Mouse (Mus musculus) thymus, postnatal 25 days (tissue): ENCODE data around the gene Banp.

ENCODE experiments used
- DNase-seq: peaks from one replicate; pipeline ENCODE4 v3.0.0; 2022

The Banp gene

DNA sequence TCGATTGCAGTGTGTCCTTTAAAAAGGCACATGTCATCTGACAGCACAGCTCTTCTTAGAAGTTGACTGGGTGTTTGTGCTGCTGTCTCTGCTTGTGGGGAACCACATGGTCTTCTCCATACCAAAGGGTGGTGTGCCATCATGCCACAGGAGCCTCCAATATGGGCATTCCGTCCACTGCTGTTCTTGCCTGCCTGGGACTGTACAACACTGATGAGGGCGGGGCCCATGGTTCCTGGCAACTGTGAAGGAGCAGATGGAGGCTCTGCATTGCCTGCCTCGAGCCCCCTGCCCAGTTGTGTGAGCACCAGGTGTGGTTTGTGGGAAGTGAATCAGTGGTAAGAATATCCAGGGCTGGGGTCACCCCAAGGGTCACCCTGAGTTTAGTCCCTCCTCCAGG lies 73.2 kb downstream of the Banp start:
- no peak for DNase-seq

DNA sequence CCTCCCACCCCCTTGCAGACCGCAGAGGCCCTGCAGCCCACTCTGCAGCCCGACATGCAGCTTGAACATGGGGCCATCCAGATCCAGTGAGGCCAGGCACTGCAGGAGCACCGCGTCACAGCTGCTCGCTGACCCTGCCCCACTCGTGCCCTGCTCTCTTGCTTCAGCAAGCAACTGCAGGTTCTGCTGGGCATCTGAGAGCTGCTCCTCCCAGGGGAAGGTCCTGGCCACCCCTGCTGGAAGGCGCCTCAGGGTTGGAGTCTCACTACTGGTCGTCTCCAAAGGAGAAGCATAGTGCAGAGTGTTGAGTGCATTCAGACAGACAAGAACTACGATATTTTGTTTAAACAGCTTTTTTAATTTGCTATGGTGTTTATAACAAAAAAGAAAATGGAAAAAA lies 76.0 kb downstream of the Banp start:
- no peak for DNase-seq

DNA sequence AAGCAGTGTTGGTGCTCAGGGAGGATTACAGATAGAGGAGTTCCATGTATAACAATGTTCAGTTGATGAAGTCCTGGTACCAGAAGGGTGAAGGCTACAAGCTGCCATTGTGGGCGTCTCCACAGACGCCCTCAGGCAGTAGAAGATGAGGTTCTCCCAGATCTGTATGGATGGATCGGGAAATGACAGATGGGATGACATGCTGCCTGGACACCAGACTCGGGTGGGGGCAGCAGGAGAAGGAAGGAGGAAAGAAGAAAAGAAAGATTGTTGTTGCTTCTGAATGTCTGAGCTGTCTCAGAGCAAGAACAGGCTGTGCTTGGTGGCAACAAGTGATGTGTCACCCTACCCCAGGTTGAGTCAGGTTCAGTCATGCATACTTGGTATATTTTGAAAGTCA lies 78.6 kb downstream of the Banp start:
- no peak for DNase-seq

DNA sequence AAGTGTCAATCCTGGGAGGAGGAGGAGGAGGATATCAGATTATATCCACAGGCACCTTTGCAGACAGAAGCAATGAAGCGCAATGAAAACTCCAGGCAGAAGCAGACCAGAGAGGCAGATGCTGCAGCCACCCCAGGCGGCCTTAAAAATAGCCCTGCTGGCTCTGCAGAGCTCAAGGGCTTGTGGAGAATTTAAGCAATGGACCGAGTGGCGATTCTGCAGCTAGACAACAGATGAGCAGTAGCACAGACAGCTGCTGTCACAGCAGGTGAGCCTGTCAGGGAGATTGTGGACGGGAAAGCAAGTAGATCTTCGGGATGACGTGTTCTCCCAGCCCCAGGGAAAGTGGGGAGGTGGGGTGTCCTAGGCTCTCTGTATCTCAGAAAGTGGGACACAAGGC lies 81.4 kb downstream of the Banp start:
- no peak for DNase-seq

GRCm38 (mm10) chr8:122032741-122033140 lies 83.2 kb downstream of the Banp start:
- no peak for DNase-seq

- DNase-seq: no peak
These were observed 86.0 kb downstream of the Banp start for GRCm38 (mm10) chr8:122035543-122035942.

GRCm38 (mm10) chr8:122036325-122036724 lies 86.8 kb downstream of the Banp start:
- no peak for DNase-seq

DNA sequence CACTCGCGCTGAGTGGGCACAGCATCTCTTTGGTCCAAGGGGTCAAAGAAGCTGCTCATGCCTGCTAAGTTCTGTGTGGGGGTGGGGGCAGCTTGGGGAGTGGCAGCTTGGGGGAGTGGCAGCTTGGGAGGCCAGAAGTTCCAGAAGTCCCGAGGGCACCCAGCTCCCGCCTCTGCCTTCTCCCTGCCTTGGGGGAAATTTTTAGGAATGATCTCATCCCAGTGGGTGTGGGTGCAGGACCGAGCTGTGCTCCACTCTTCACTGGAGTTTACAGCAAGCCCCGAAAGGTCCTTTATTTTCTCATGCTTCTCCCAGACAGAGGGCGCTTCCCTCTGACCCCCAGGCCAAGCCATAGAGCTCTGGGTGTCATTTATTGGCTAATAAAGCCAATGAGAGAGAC lies 87.7 kb downstream of the Banp start:
- DNase-seq: no peak

DNA sequence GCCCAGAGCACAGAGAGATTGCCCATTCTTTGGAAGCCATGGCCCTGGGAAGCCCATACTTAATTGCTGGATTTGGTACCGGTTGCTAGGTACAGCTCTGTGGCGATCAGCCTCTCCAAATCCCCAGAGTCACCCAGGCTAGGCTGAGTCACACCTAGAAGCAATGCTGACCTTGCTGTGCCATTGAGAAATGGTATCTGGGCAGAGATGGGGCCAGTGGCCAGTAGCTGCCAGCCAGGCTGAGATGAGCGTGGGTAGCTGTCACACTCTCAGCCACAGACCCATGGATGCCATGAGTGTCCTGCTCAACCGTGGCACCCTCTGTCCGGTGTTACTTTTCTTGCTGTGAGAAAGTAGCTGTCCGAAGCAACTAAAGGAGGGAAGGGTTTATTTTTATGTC lies 88.5 kb downstream of the Banp start:
- no peak for DNase-seq

GRCm38 (mm10) chr8:122039452-122039851 lies 89.9 kb downstream of the Banp start:
- DNase-seq: no peak

- DNase-seq: no peak
These were observed 97.8 kb downstream of the Banp start for GRCm38 (mm10) chr8:122047206-122047870.

- DNase-seq: no peak
These were observed 99.7 kb downstream of the Banp start for GRCm38 (mm10) chr8:122049266-122049665.

DNA sequence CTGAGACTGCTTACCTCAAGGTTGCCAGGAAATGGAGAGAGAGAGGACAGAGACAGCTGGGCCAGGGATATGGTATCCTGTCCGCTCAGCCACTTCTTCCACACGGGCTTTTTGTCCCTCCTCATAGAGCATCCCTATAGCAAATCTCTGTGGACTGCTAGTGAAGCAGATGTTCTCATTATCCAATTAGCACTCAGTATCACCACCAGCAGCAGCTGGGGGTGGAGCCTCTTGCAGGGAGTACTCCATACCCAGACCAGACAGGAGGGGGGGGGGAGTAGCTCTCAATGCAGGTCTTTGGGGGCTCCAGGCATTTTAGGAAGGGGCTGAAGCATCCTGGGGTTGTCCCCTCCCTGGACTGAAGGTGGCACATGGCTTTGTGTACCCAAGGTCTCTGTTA lies 100.4 kb downstream of the Banp start:
- no peak for DNase-seq

DNA sequence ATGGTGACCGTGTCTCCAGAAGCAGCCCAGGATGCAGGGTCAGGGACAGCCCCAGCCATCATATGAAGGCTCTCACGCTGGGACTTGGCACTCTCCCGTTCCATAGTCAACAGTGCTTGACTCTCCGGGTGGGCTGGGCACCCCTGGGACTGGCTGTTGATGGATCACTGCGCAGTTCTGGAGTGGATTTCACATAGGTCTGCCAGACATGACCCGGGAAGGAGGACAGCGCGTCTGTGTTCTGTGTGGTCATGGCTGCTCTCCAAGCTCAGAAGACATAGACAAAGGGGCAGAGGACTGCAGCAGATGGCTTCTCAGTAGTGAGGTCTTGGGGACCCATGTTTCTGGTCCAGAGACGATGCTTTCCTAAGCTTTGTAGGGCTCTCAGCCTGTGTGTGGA lies 101.1 kb downstream of the Banp start:
- no peak for DNase-seq

DNA sequence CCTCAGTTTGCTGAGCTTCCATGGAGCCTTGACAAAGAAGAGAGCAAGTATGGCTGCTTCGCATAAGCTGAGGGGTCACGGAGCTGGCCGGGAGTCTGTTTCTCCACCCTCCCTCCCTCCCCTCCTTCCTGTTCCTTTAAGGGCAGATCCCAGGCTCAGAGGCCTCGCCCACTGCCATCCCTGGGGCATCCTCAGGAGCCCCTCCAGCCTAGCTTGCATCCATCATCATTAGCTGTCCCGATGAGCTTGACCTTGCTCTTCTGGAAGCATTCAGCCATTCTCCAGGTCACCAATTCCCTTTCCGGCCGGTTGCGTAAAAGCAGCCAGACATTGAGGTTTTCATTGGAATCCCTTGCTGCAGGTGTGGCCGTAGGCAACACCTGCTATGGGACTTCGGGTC lies 105.8 kb downstream of the Banp start:
- no peak for DNase-seq

DNA sequence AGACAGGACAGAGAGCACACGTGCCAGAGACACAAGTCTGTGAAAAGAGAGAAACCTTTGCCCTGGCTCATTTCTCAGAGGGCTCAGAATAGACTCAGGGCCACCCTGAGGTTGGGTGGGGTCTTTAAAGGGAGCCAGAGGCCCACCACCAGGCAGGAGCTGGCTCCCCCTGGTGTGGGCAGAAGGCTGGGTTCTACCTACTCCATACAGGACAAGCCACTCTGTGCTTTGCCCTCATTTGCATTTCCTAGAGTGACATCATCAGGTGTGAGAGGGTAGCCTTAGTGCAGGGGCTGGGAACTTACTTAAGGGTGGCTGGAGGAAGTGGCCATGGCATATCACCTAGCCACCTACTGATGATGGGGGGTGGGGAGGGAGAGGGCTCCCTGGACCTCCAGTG lies 106.6 kb downstream of the Banp start:
- no peak for DNase-seq

- no peak for DNase-seq
These were observed 107.3 kb downstream of the Banp start for GRCm38 (mm10) chr8:122056882-122057281.

DNA sequence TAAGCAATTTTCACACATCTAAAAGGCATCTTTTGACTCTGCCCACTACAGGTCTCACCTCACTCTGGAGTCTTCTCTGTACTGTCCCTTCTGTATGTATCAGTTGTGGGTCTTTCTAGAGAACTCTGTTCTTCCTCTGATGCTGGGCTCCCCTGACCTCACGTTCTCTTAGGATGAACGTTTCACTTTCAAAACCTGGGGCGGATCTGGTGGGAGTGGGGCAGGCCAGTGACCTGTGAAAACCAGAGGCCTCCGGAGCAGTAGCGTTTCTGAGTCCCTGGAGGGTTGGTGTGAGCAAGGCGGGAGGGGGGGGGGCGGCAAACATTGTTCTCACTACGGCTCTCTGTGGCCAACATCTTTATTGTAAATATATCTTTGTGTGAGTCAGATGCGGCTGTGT lies 109.0 kb downstream of the Banp start:
- no peak for DNase-seq

DNA sequence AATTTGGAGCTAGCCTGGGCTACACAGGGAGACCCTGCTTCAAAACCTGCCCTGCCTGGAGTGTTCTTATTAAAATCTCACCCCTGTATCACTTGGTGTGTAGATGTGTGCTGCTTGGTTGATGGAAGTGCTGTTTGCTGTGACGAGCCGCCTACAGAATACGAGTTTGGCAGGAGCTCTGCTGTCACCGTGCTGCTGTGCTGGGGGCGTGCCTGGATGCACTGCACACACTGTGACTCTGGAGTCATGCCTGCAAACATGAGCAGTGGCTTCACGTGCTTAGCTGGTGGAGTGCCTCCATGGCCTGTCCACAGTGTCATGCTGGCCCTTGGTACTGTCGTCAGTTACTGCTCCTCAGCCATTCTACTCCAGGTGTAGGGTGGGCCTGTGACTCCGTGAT lies 109.4 kb downstream of the Banp start:
- no peak for DNase-seq

GRCm38 (mm10) chr8:122062508-122063223 lies 113.1 kb downstream of the Banp start:
- DNase-seq: no peak

DNA sequence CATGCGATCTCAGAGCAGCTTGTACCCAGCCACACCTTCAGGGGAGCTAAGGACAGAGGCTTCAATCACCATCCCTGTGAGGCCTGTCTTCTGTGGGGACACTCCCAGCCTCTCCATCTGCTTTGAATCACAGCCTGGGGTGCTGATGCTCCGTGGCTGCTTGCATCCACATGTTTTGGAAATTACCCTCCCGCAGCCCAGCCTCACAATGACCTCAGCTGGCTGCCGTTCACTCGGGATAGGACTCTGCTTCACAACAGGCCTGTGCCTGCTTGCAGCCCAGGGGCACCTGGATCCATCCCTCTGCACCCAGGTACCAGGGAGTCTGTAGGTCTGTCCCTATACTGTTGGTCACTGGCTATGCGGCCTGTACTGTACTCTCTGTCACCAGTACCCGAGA lies 114.8 kb downstream of the Banp start:
- no peak for DNase-seq

- DNase-seq: no peak
These were observed 118.4 kb downstream of the Banp start for GRCm38 (mm10) chr8:122067783-122068505.

- no peak for DNase-seq
These were observed 119.1 kb downstream of the Banp start for GRCm38 (mm10) chr8:122068609-122069008.

- no peak for DNase-seq
These were observed 119.7 kb downstream of the Banp start for GRCm38 (mm10) chr8:122069281-122069680.
